Mouse (Mus musculus): Measurements from ENCODE around the gene Nudt15. TPM values are rescaled to one million over a fixed set of nuclear protein-coding genes. Genes with fewer than 3 reads are reported as not detected.

Gene Nudt15
- polyA plus RNA-seq, 1 experiment: 0.01 TPM

DNA sequence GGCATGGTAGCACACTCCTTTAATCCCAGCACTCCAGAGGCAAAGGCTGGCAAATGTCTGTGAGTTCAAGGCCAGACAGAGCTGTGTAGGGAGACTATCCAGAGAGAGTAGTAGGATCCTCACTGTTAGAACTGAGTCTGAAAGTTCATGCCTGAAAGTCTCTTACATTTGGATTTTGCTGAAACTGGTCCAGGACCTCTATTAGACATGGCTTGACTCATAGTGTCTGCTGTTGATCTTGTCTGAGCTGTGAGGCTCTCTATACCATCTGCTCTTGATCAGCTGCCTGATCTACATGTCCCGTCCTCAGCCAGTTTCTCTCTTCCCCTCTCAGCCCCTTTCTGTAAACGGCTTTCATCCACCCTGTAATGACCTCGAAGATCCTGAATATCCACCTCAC, 69.7 kb downstream of the Nudt15 start:
- no peaks in the 10 kb centered on the region for H3K9me3 ChIP-seq (ENCODE audit: control insufficient read depth, low read length)
- no peaks in the 10 kb centered on the region for H3K4me1 ChIP-seq (ENCODE audit: control insufficient read depth)
- H3K4me3 ChIP-seq (replicated peaks): no peak overlapping the region
- no peaks in the 10 kb centered on the region for H3K36me3 ChIP-seq (ENCODE audit: control insufficient read depth)
- H3K27me3 ChIP-seq (ENCODE audit: control insufficient read depth): no peaks in the 10 kb centered on the region
- TF ChIP-seq TAL1 (IDR thresholded peaks at IDR 0.05; ENCODE audit: low read length) (no peak), GATA1 (IDR thresholded peaks at IDR 0.05; ENCODE audit: low read length) (no peak)

DNA sequence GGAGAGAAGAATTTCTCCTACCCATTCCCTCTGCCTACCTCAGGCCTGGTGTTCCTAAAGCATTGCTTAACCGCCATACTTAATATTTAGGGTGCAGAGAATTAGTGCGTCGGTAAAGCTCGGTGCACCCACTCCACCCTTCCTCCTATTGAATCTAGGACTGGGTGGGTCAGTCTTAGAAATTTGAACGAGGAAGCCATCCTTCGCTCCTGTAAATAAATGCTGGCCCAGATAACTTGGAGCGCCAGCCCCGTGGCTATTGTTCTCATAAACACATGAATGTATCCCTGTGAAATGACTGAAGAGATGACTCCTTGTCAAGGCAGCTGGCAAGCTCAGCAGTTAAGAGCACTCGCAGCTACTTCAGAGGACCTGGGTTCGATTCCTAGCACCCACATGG, 71.0 kb downstream of the Nudt15 start:
- no peaks in the 10 kb centered on the region for H3K4me1 ChIP-seq (ENCODE audit: control insufficient read depth)
- no peaks in the 10 kb centered on the region for H3K36me3 ChIP-seq (ENCODE audit: control insufficient read depth)
- H3K4me3 ChIP-seq (replicated peaks): no peak overlapping the region
- no peaks in the 10 kb centered on the region for H3K9me3 ChIP-seq (ENCODE audit: control insufficient read depth, low read length)
- no peaks in the 10 kb centered on the region for H3K27me3 ChIP-seq (ENCODE audit: control insufficient read depth)
- no peak for TF ChIP-seq GATA1 (IDR thresholded peaks at IDR 0.05; ENCODE audit: low read length)
- TF ChIP-seq TAL1 (IDR thresholded peaks at IDR 0.05; ENCODE audit: low read length): no peak

DNA sequence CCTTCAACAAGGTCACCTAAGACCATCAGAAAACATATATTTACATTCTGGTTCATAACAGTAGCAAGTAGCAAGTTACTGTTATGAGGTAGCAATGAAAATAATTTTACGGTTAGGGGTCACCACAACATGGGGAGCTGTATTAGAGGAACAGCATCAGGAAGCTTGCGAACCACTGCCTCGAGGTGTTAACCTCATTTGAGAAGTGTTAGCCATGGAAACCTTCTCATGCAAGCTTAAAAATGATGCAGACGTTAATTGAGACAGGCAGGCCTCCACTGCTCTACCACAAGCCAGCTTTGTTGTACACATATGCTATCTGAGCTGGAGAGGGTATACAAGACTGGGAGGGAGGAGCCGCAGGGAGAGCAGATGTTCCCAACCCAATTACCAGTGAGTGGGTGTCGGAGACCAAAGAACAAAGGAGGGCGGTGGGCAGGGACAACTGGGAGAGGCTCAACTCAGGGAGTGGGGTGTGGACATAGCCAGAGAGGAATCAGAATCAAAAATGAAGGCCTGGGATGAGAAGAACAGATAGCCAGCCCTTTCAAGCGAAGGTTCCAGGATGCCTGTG, 71.6 kb downstream of the Nudt15 start:
- Histone ChIP-seq H3K36me3 (ENCODE audit: control insufficient read depth) (no peaks in the 10 kb centered on the region), H3K4me1 (ENCODE audit: control insufficient read depth) (no peaks in the 10 kb centered on the region), H3K9me3 (ENCODE audit: control insufficient read depth, low read length) (no peaks in the 10 kb centered on the region), H3K27me3 (ENCODE audit: control insufficient read depth) (no peaks in the 10 kb centered on the region), H3K4me3 (replicated peaks) (no peak overlapping the region)
- TF ChIP-seq TAL1 (IDR thresholded peaks at IDR 0.05; ENCODE audit: low read length) (no peak), GATA1 (IDR thresholded peaks at IDR 0.05; ENCODE audit: low read length) (no peak)

DNA sequence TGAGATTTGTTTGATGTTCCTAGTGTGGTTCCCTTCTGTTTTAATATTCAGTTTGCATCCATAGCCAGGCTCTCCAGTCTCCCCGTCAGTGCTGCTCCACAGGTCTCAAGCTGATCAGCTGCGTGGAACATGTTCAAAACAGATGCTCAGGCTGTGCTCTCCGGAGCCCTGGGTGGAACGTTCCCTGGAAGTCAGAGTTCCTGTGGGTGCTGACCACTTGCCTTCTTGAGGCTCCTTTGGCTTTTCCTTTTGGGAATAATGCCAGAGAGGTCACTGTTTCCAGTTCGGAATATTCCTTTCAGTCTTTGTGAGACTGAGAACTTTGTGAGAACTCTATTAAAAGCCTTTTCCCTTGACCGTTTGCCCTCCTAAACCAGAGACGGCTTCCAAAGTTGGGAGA, 72.5 kb downstream of the Nudt15 start:
- Histone ChIP-seq H3K36me3 (ENCODE audit: control insufficient read depth) (no peaks in the 10 kb centered on the region), H3K4me1 (ENCODE audit: control insufficient read depth) (no peaks in the 10 kb centered on the region), H3K9me3 (ENCODE audit: control insufficient read depth, low read length) (no peaks in the 10 kb centered on the region), H3K4me3 (replicated peaks) (no peak overlapping the region), H3K27me3 (ENCODE audit: control insufficient read depth) (no peaks in the 10 kb centered on the region)
- no peak for TF ChIP-seq GATA1 (IDR thresholded peaks at IDR 0.05; ENCODE audit: low read length)
- TF ChIP-seq TAL1 (IDR thresholded peaks at IDR 0.05; ENCODE audit: low read length): no peak

DNA sequence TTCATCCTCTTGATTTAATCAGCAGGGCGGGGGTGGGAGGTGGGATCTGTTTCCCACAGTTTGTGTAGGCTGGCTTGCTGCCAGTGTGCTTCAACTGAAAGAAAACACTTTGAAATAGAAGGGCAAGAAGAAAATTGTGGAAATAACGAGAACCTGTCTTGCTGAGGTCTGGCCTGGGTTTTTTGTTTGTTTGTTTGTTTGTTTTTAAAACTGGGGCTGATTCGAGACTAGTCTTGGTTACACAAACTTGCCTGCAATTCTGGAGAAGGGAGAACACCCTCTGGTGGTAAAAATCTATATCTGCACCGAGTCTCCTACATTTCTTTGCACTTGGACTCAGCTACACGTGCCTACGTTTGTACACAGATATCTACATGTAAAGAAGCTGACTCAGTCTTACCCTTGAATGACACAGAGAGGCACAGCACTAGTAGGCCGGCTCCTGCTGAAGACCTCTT, 73.4 kb downstream of the Nudt15 start:
- Histone ChIP-seq H3K27me3 (ENCODE audit: control insufficient read depth) (no peaks in the 10 kb centered on the region), H3K4me1 (ENCODE audit: control insufficient read depth) (no peaks in the 10 kb centered on the region), H3K4me3 (replicated peaks) (no peak overlapping the region), H3K36me3 (ENCODE audit: control insufficient read depth) (no peaks in the 10 kb centered on the region), H3K9me3 (ENCODE audit: control insufficient read depth, low read length) (no peaks in the 10 kb centered on the region)
- TF ChIP-seq TAL1 (IDR thresholded peaks at IDR 0.05; ENCODE audit: low read length) (no peak), GATA1 (IDR thresholded peaks at IDR 0.05; ENCODE audit: low read length) (no peak)

DNA sequence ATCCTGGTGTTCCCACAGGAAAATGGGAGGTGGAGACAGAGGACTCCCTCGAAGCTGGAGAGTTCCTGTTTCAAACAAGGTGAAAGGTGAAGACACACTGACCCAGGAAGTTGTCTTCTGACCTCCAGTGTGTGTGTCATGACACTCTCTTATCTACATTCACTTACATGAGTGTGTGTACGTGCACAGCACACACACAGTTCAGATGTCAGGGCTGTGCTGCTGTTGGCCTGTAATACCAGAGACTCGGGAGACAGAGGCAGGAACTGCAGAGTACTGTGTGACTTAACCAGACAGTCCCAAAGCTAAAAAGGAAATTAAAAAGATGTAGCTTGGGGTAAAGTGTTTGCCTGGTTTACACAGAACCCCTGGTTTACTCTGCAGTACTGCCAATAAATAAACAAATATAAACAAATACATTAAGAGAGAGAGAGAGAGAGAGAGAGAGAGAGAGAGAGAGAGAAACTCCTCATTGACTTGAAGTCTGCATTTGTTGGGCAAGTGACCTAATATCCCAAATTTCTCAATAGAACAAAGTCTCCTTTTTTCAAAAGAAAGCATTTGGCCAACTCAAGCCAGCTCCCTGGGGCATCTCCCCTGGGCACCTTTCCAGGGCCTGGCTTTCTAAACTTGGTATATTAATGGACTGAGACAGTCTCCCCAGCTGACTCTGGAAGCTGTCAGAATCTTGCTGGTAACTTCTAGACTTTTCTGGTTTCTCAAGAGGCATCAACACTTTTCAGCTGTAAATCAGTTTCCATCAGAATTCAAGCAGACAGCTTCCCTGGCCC, 74.2 kb downstream of the Nudt15 start:
- H3K9me3 ChIP-seq (ENCODE audit: control insufficient read depth, low read length): no peaks in the 10 kb centered on the region
- H3K4me1 ChIP-seq (ENCODE audit: control insufficient read depth): no peaks in the 10 kb centered on the region
- no peaks in the 10 kb centered on the region for H3K27me3 ChIP-seq (ENCODE audit: control insufficient read depth)
- TF ChIP-seq GATA1 (IDR thresholded peaks at IDR 0.05; ENCODE audit: low read length) (no peak), TAL1 (IDR thresholded peaks at IDR 0.05; ENCODE audit: low read length) (no peak)
- H3K36me3 ChIP-seq (ENCODE audit: control insufficient read depth): no peaks in the 10 kb centered on the region
- no peak overlapping the region for H3K4me3 ChIP-seq (replicated peaks)

DNA sequence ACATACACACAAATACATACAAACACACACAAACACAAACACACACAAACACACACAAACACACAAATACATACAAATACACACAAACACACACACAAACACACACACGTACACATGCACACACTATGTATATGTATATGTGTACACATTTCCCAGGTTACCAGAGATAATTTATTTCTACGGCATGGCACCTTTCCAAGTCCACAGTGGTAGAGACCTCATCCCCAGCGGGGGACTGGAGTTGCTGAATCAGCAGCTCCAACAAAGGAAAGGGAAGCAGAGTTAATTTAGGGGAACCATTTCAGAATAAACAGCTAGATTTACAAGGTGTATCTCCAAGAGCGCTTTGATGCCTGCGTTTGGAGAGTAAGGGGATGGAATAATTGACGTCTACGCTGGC, 75.8 kb downstream of the Nudt15 start:
- H3K27me3 ChIP-seq (ENCODE audit: control insufficient read depth): no peaks in the 10 kb centered on the region
- H3K9me3 ChIP-seq (ENCODE audit: control insufficient read depth, low read length): no peaks in the 10 kb centered on the region
- no peak overlapping the region for H3K4me3 ChIP-seq (replicated peaks)
- H3K4me1 ChIP-seq (ENCODE audit: control insufficient read depth): no peaks in the 10 kb centered on the region
- TF ChIP-seq TAL1 (IDR thresholded peaks at IDR 0.05; ENCODE audit: low read length): no peak
- TF ChIP-seq GATA1 (IDR thresholded peaks at IDR 0.05; ENCODE audit: low read length): no peak
- H3K36me3 ChIP-seq (ENCODE audit: control insufficient read depth): no peaks in the 10 kb centered on the region

DNA sequence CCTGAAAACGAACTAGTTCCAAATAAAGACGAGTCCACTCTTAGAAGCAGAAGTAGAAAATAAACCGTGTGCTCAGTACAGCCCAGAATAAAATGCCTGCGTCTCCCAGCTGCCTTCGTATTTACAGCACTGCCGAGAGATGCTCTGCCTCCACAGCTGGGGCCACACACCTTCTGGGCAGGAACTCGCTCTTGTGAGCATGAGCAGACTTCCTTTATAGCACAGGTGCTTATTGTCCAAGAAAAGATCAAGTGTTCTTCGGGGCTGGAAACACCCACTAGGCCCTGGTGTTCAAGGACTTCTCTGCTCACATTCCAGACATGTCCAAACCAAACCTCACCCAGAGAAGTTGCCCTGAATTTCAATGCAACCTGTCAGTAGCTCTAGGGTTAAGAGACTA, 77.4 kb downstream of the Nudt15 start:
- Histone ChIP-seq H3K4me3 (replicated peaks) (no peak overlapping the region), H3K27me3 (ENCODE audit: control insufficient read depth) (no peaks in the 10 kb centered on the region), H3K9me3 (ENCODE audit: control insufficient read depth, low read length) (no peaks in the 10 kb centered on the region), H3K36me3 (ENCODE audit: control insufficient read depth) (no peaks in the 10 kb centered on the region), H3K4me1 (ENCODE audit: control insufficient read depth) (no peaks in the 10 kb centered on the region)
- TF ChIP-seq GATA1 (IDR thresholded peaks at IDR 0.05; ENCODE audit: low read length) (no peak), TAL1 (IDR thresholded peaks at IDR 0.05; ENCODE audit: low read length) (no peak)

DNA sequence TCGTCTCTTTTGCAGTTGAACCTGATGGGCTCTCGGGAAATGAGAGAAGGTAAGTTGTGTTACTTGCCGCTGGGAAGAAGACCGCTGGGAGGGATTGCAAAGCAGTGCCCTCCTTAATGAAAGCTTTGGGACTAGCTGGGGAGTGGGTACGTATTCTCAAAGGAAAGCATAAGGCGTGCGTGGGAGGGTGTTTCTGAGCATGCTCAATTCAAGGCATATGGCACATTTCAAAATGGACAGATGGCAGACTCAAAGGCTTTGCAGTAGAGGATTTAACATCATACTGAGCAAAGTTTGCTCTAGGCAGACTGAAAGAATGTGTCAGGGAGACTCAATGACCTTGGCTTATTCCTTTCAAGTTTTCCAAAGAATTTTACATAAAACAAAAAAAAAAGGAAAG, 78.5 kb downstream of the Nudt15 start:
- H3K9me3 ChIP-seq (ENCODE audit: control insufficient read depth, low read length): no peaks in the 10 kb centered on the region; the same call in 1 of the 2 replicates
- TF ChIP-seq TAL1 (IDR thresholded peaks at IDR 0.05; ENCODE audit: low read length) (no peak), GATA1 (IDR thresholded peaks at IDR 0.05; ENCODE audit: low read length) (no peak)
- no peaks in the 10 kb centered on the region for H3K4me1 ChIP-seq (ENCODE audit: control insufficient read depth)
- H3K27me3 ChIP-seq (ENCODE audit: control insufficient read depth): no peaks in the 10 kb centered on the region
- no peaks in the 10 kb centered on the region for H3K36me3 ChIP-seq (ENCODE audit: control insufficient read depth)
- H3K4me3 ChIP-seq (replicated peaks): no peak overlapping the region

Other genes with a start within 250 kb of the Nudt15 start
- 2.3 and 3.2 TPM in 2 replicates for gene Rb1, start 222.4 kb downstream of the Nudt15 start, polyA plus RNA-seq (2012)
- gene Itm2b, start 163.0 kb downstream of the Nudt15 start, polyA plus RNA-seq (2012): 9.4 and 10.0 TPM in 2 replicates
- gene Med4, start 38.2 kb downstream of the Nudt15 start, polyA plus RNA-seq (2012): 0.33 and 1.0 TPM in 2 replicates
- gene Sucla2, start 22.9 kb downstream of the Nudt15 start, polyA plus RNA-seq (2012): 1.1 TPM in 2 replicates
- gene Gm21750, start 113.0 kb upstream of the Nudt15 start, polyA plus RNA-seq (2012): not detected in 2 replicates

All from erythroblast, embryonic 14.5 days (primary cell).